Mouse (Mus musculus) lung, postnatal 0 days (tissue): ENCODE measurements around the gene 1700056E22Rik.

Experiments
- CTCF ChIP-seq: IDR thresholded peaks from 2 replicates; pipeline ENCODE4 v1.5.1; 2016; ENCODE audit warnings: antibody characterized with exemption, mild to moderate bottlenecking
- EP300 ChIP-seq: IDR thresholded peaks from 2 replicates; pipeline ENCODE4 v1.6.1; 2016; ENCODE audit warnings: antibody characterized with exemption, mild to moderate bottlenecking, control low read depth

GRCm38 (mm10) chr1:184011311-184011710, 22.8 kb downstream of the 1700056E22Rik start:
- TF ChIP-seq CTCF (no peak), EP300 (no peak)
